Mouse (Mus musculus) neutrophil, adult 59 days (primary cell): Measurements from ENCODE around the gene Dynlrb1. TPM values are rescaled to one million over a fixed set of nuclear protein-coding genes. Genes with fewer than 3 reads are reported as not detected.

Experiments used
- total RNA-seq, 2 experiments: library from RNA; stranded (reverse); gene quantifications; 1 replicate in 1 of 2; 2 replicates in 1 of 2; pipeline ENCODE4 v1.2.4; 2023

Gene Dynlrb1
- 100 to 1,000 TPM in 1 of 2 experiments, 10 to 100 TPM in 1; 86.7 to 109 TPM for total RNA-seq

GRCm38 (mm10) chr2:155236362-155236992 is at the start of gene Dynlrb1:
Gene Dynlrb1, plus strand, starts transcription at chr2:155236533.

GRCm38 (mm10) chr2:155276195-155276594 is 39.9 kb downstream of the Dynlrb1 start, which contains the start of gene Map1lc3a:
Gene Map1lc3a, plus strand, starts transcription at chr2:155276297.

Other genes with a start within 250 kb of the Dynlrb1 start
- gene Gm14226, start 218.3 kb upstream of the Dynlrb1 start, total RNA-seq, result under 1 TPM in 1 of 2 experiments, not detected in 1; 0.11 TPM
- 10 to 100 TPM; 16.5 to 18.1 TPM for gene Ahcy, start 162.0 kb upstream of the Dynlrb1 start, total RNA-seq
- gene Itch, start 103.0 kb upstream of the Dynlrb1 start, total RNA-seq, result 10 to 100 TPM; 71.6 to 81.8 TPM
- gene Map1lc3a, start 39.8 kb downstream of the Dynlrb1 start, total RNA-seq, result 10 to 100 TPM; 37.8 to 44.7 TPM
- gene Pigu, start 120.9 kb downstream of the Dynlrb1 start, total RNA-seq, result 10 to 100 TPM; 16.1 to 18.7 TPM
- gene Trp53inp2, start 144.5 kb downstream of the Dynlrb1 start, total RNA-seq, result 100 to 1,000 TPM; 321 to 367 TPM
- gene Ncoa6, start 237.4 kb downstream of the Dynlrb1 start, total RNA-seq, result 10 to 100 TPM; 53.1 to 60.1 TPM